Mouse (Mus musculus): ENCODE data around the gene Pdgfb.

The Pdgfb gene

DNA sequence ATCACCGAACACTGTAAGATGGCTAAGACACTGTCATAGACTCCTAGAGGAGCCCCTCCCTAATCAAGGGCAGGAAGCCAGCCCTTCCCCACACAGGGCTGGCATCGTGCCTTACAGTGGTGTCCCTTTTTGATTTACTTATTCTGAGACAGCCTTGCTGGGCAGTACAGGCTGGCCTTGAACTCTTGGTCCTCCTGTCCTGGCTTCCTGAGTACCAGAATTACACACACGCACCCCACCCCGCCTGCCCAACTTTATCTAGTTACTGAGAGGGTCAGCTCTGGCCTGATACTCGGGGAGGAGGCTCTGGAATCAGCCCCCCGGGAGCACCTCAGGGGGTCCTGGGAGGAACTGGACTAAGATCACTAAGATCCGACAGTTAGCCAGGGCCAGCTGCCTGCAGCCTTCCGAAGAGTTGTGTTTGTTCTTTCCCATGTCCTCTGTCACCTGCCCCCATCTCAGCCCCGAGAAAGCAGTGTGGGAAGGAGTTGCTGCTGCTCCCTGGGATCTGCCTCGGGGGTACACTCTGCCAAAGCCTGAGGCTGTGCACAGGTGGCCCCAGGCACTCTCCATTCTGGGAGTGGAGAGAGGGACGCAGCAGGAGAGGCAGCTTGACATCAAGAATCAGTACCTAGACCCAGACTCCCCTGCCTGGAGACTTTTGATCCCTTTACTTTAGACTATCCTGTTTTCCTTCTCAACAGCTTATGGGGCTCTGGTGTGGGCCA, 62.1 kb downstream of the Pdgfb start:
- no peak for DNase-seq

- DNase-seq, result no peak
Observed at GRCm38 (mm10) chr15:79951730-79952503, 62.9 kb downstream of the Pdgfb start.

- no peak for DNase-seq
Observed at GRCm38 (mm10) chr15:79951226-79951625, 63.6 kb downstream of the Pdgfb start.

GRCm38 (mm10) chr15:79950250-79951025, 64.3 kb downstream of the Pdgfb start:
- no peak for DNase-seq

GRCm38 (mm10) chr15:79947681-79948080, 67.1 kb downstream of the Pdgfb start:
- no peak for DNase-seq

GRCm38 (mm10) chr15:79946790-79947189, 68.0 kb downstream of the Pdgfb start:
- DNase-seq, result no peak

DNA sequence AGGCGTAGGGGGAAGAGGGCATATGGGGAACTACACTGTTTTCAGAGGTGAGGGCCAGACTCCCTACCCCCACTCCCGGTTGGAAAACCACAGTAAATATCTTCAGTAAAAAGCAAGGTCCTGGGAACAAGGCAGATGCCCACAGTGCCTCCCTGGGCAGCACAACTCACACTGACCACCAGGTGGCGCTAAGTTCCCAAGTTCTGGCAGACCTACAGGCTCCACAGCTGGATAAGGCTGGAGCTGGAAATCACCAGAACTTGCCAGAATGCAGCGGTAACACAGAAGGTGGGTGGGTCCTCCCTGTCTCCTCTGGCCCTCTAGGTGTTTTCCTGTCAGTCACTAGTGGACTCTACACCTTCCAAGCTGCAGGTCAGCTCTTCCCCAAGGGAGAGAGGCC, 68.8 kb downstream of the Pdgfb start:
- DNase-seq, result peak; percentile 78
